Mouse (Mus musculus) lung, embryonic 14.5 days (tissue): ENCODE measurements around the gene C130032M10Rik. TPM values are rescaled to one million over a fixed set of nuclear protein-coding genes. Genes with fewer than 3 reads are reported as not detected.
A peak's percentile ranks its signal among the peaks of the same experiment; 100 is the strongest.
"Not testable (repeated sequence)": the region's sequence is repeated elsewhere in the genome, so short reads cannot be mapped to it uniquely, and the experiment has no call there.

ENCODE experiments used
- ATAC-seq: fragments of 200-750 bp; cut with Nextera tagmentation; 2 replicates; pipeline ENCODE4 v1.8.0; 2017; ENCODE audit warnings: mild to moderate bottlenecking, moderate TSS enrichment, moderate library complexity; ENCODE audit not compliant: insufficient read depth
- DNase-seq: peaks from one replicate; pipeline ENCODE4 v3.0.0-alpha.2; 2015
- H3K27ac ChIP-seq: fragments of 300-500 bp; sonication (generic); 2 replicates; pipeline ENCODE4 v1.5.1; 2014; ENCODE audit warnings: low read depth, mild to moderate bottlenecking, moderate library complexity
- H3K27me3 ChIP-seq: fragments of 300-500 bp; sonication (generic); 2 replicates; pipeline ENCODE4 v1.6.1; 2014; ENCODE audit warnings: low read length, control low read depth; ENCODE audit not compliant: insufficient read depth
- H3K36me3 ChIP-seq: fragments of 300-500 bp; sonication (generic); 2 replicates; pipeline ENCODE4 v1.6.1; 2014; ENCODE audit warnings: control low read depth; ENCODE audit not compliant: insufficient read depth
- H3K4me1 ChIP-seq: fragments of 300-500 bp; sonication (generic); 2 replicates; pipeline ENCODE4 v1.6.1; 2014; ENCODE audit warnings: antibody characterized with exemption, control low read depth; ENCODE audit not compliant: insufficient read depth
- H3K4me2 ChIP-seq: fragments of 300-500 bp; sonication (generic); 2 replicates; pipeline ENCODE4 v1.6.1; 2014; ENCODE audit warnings: mild to moderate bottlenecking
- H3K4me3 ChIP-seq: fragments of 300-500 bp; sonication (generic); 2 replicates; pipeline ENCODE4 v1.5.1; 2014; ENCODE audit warnings: low read depth, low read length
- H3K9ac ChIP-seq: fragments of 300-500 bp; sonication (generic); 2 replicates; pipeline ENCODE4 v1.6.1; 2014
- H3K9me3 ChIP-seq: fragments of 300-500 bp; sonication (generic); 2 replicates; pipeline ENCODE4 v1.6.1; 2016; ENCODE audit warnings: low read depth, low read length, control low read depth
- CTCF ChIP-seq: IDR thresholded peaks from 2 replicates; pipeline ENCODE4 v1.5.1; 2016; ENCODE audit warnings: antibody characterized with exemption, low read depth
- WGBS: fragments of 180-500 bp; shearing (Covaris S2); extraction: QIAGEN DNeasy Blood & Tissue Kit; methylation state at CpG from one replicate; pipeline ENCODE4 v1.1.7; 2014; 5-methylcytosine and 5-hydroxymethylcytosine counted together
- polyA plus RNA-seq: library from polyadenylated mRNA; unstranded; fragments of >200 nt; fragmentation: Nextera tagmentation; extraction: Ambion mirVana; gene quantifications from 2 replicates; pipeline ENCODE4 v1.2.1, GENCODE M21; 2014

C130032M10Rik gene
- polyA plus RNA-seq, 1 experiment from 2014 or later = not detected

DNA sequence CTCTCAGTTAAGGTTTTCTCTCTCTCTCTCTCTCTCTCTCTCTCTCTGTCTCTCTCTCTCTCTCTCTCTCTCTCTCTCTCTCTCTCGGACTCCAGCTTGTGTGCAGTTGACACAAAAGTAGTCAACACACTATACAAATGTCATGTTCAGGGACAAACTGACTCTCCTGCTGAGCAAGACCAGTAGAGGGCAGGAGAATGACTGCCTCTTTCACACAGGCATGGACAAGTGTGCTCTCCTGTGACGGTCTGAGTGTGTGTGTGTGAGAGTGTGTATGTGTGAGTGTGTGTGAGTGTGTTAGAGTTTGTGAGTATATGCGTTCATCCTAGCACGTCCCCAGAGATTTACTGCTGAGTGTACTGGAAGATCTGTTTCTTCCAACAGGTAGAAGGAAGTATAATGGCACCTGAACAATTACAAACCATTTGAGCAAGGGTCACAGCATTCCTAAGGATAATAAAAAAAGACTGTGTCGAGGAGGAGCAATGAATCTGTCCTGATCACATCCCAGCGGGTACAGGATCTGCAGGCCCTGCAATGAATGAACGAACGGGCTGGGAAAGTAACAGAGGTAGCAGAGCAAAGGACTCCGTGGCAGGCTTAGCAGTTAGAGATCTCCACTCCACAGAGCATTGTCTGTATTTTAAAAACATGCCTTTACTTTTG, 3.4 kb downstream of the C130032M10Rik start:
- no peak overlapping the region for H3K27ac ChIP-seq
- H3K9ac ChIP-seq = no peak overlapping the region
- H3K36me3 ChIP-seq = peaks cover 2% of the 10 kb centered on the region
- no peak overlapping the region for H3K4me2 ChIP-seq
- TF ChIP-seq CTCF = peak; percentile 44
- WGBS = 66% methylated on average over 9 of the region's 9 CpGs
- ATAC-seq (no peak), DNase-seq (no peak)
- H3K4me1 ChIP-seq = no peaks in the 10 kb centered on the region
- H3K9me3 ChIP-seq = peaks cover 5% of the 10 kb centered on the region
- H3K27me3 ChIP-seq = no peaks in the 10 kb centered on the region
- H3K4me3 ChIP-seq = no peak overlapping the region

DNA sequence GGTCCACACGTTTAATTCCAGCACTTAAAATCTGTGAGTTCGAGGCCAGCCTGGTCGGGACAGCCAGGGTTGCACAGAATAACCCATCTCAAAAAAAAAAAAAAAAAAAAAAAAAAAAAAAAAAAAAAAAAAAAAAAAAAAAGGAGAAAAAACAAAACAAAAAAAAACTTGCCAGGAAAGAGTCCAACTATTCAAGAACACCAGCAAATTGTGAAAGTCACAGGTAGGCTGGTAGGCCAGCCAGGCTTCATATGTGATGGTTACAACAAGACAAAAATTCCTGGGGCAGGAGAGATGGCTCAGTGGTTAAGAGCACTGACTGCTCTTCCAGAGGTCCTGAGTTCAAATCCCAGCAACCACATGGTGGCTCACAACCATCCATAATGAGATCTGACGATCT, 5.0 kb downstream of the C130032M10Rik start:
- DNase-seq = not testable (repeated sequence)
- 56% methylated on average over 4 of the region's 4 CpGs for WGBS

DNA sequence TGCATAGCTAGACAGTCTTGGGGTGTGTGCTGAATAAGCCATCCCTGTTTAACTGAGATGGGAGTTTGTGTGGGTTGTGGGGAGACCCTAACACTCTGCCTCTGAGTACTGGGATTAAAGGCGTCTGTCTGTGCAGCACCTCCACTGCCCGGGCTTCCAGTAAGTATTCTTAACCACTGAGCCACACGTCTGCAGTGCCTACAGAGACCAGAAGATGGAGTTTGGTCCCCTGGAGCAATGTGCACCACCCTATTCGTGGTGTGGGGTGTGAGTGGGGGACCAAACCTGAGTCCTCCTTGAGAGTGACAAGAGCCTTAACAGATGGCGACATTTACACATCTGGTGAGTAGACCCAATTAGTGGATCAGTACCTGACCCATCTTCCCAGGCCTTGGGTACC, 6.5 kb downstream of the C130032M10Rik start:
- Histone ChIP-seq H3K9ac (no peak overlapping the region), H3K4me2 (no peak overlapping the region), H3K36me3 (no peaks in the 10 kb centered on the region), H3K9me3 (no peaks in the 10 kb centered on the region), H3K4me1 (peaks cover 15% of the 10 kb centered on the region), H3K27ac (no peak overlapping the region), H3K27me3 (no peaks in the 10 kb centered on the region), H3K4me3 (no peak overlapping the region)
- no peak for DNase-seq
- no peak for ATAC-seq
- TF ChIP-seq CTCF = peak; percentile 49
- WGBS = 57% methylated on average over 5 of the region's 5 CpGs

More for the DNA sequence above, 5.0 kb downstream of the C130032M10Rik start:
- not testable (repeated sequence) for H3K4me2 ChIP-seq, H3K4me1 ChIP-seq, H3K27me3 ChIP-seq, H3K4me3 ChIP-seq, H3K27ac ChIP-seq, H3K9ac ChIP-seq, H3K36me3 ChIP-seq, ATAC-seq, H3K9me3 ChIP-seq

DNA sequence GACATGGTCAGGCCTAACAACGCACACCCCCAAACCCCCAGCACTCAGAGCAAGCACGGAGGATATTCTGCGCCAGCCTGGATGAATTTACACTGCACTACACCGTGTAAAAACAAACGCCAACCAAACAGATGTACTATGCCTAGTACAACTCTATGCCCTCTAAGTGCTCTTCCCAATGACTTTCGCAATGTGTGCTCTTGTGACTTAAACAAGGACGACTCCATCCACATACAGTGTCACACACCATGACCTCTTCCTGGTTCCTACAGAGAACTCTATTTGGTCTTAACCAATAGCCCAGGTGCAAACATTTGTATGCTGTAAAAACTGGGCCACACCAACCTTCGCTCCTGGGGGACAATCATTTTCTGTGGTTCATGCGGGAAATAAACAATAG, 7.0 kb downstream of the C130032M10Rik start:
- Histone ChIP-seq H3K27ac (no peak overlapping the region), H3K4me2 (no peak overlapping the region), H3K4me3 (no peak overlapping the region), H3K9me3 (no peaks in the 10 kb centered on the region), H3K27me3 (no peaks in the 10 kb centered on the region), H3K9ac (no peak overlapping the region), H3K4me1 (peaks cover 18% of the 10 kb centered on the region), H3K36me3 (no peaks in the 10 kb centered on the region)
- 75% methylated on average over 9 of the region's 9 CpGs for WGBS
- DNase-seq (no peak), ATAC-seq (no peak)
- no peak for TF ChIP-seq CTCF

DNA sequence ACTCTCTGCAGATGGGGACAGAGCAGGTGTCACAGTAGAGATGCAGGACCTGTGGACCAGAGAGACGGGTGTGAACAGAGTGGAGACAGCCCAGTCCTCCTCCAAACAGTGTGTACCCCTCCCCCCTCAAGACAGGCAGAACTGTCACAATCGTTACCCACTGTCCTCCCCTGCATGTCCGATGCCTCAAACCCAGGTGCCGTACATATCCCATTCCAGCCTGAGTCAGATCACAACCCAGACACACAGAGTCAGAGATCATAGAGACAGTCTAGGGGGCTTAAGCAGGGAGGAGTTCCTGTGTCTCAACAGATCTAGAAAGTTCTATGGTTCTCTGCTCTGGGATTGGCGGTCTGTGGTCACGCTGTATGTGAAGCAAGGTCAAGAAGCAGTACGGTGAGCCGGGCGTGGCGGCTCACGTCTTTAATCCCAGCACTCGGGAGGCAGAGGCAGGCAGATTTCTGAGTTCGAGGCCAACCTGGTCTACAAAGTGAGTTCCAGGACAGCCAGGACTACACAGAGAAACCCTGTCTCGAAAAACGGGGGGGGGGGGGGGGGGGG, 9.7 kb downstream of the C130032M10Rik start:
- WGBS = 86% methylated on average over 14 of the region's 15 CpGs
- H3K27ac ChIP-seq = no peak overlapping the region
- H3K4me3 ChIP-seq = no peak overlapping the region
- no peak overlapping the region for H3K4me2 ChIP-seq
- ATAC-seq = no peak
- H3K36me3 ChIP-seq = no peaks in the 10 kb centered on the region
- no peak overlapping the region for H3K9ac ChIP-seq
- no peaks in the 10 kb centered on the region for H3K9me3 ChIP-seq
- TF ChIP-seq CTCF = no peak
- no peak for DNase-seq
- H3K4me1 ChIP-seq = peaks cover 29% of the 10 kb centered on the region
- H3K27me3 ChIP-seq = no peaks in the 10 kb centered on the region

DNA sequence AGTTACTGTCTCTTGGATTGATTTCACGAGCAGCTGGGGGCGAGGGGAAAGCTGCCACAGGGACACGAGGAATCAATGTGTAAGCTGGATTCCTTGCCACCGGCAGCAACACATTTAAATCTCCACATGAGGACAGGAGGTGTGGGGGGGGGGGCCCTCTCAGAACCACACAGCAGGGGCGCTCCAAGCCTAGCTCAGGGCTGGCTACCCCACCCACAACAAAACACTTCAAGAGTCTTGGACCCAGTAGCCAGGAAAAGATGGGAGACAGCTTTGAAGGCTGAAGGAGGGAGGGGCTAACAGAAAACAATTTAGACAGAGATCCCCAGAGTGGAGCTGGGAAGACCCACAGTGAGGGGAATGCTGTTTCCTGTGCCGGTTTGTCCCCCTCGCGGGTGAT, 10.4 kb downstream of the C130032M10Rik start:
- peak overlapping the region; percentile 56; the same call in 1 of the 2 replicates for H3K4me2 ChIP-seq
- peak overlapping the region; percentile 77; the same call in 1 of the 2 replicates for H3K27ac ChIP-seq
- H3K4me1 ChIP-seq = peaks cover 29% of the 10 kb centered on the region
- no peak overlapping the region; the same call in 1 of the 2 replicates for H3K9ac ChIP-seq
- no peak for TF ChIP-seq CTCF
- H3K27me3 ChIP-seq = no peaks in the 10 kb centered on the region
- DNase-seq (no peak), ATAC-seq (peak; percentile 10; the same call in 1 of the 2 replicates)
- H3K9me3 ChIP-seq = no peaks in the 10 kb centered on the region
- WGBS = 10% methylated on average over 8 of the region's 8 CpGs
- no peaks in the 10 kb centered on the region for H3K36me3 ChIP-seq
- H3K4me3 ChIP-seq = no peak overlapping the region

DNA sequence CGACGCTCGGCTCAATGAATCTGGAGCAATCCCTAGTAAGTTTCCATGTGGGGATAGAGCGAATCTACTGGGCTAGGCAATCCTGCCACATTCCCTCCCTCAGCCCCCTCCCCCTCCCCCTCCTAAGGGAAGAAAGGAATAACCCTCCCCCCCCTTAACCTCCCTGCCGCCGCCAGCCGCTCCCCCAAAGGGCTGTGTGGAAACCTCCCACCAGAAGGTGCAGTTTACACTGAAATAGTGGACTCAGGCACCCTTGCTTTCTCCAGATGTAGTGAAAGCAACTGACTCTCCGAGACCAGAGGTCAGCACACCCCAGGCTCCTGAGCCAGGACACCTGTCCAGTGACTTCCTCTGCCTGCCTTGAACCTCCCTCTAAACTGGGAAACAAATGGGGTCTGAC, 11.1 kb downstream of the C130032M10Rik start:
- Histone ChIP-seq H3K4me3 (peak overlapping the region; percentile 16; the same call in 1 of the 2 replicates), H3K36me3 (no peaks in the 10 kb centered on the region), H3K9ac (no peak overlapping the region), H3K9me3 (no peaks in the 10 kb centered on the region), H3K27ac (peak overlapping the region; percentile 77), H3K27me3 (no peaks in the 10 kb centered on the region), H3K4me2 (peak overlapping the region; percentile 56), H3K4me1 (peaks cover 32% of the 10 kb centered on the region)
- DNase-seq (no peak), ATAC-seq (no peak)
- no peak for TF ChIP-seq CTCF
- WGBS = 18% methylated on average over 8 of the region's 8 CpGs
